Mouse (Mus musculus) gastrocnemius, postnatal 25 days (tissue): ENCODE data around the gene Btg3. TPM values are rescaled to one million over a fixed set of nuclear protein-coding genes. Genes with fewer than 3 reads are reported as not detected.
"Not testable (repeated sequence)": the region's sequence is repeated elsewhere in the genome, so short reads cannot be mapped to it uniquely, and the experiment has no call there.

Experiments used
- DNase-seq: peaks from one replicate; pipeline ENCODE4 v3.0.0; 2022
- long read RNA-seq, 2 experiments: library from polyadenylated mRNA; stranded (forward); transcript quantifications; one replicate each; pipeline ENCODE4 v2.0.0; 2021
- total RNA-seq, 2 experiments: library from RNA; stranded (reverse); gene quantifications; 1 replicate in 1 of 2; 2 replicates in 1 of 2; pipeline ENCODE4 v1.2.3; 2021

The Btg3 gene
- 1 to 10 TPM; 4.7 to 8.1 TPM for total RNA-seq
- long read RNA-seq, experiment 1, transcript Btg3-201 (5 exons, 1,414 nt) = major isoform, 14 of 18 reads
- long read RNA-seq, experiment 1, partial matches to known transcripts = 2 of 18 reads
- long read RNA-seq, experiment 1, other reads (novel, unspliced or antisense) = 2 of 18 reads
- long read RNA-seq, experiment 2, transcript Btg3-201 (5 exons, 1,414 nt) = major isoform, 19 of 24 reads
- long read RNA-seq, experiment 2, partial matches to known transcripts = 5 of 24 reads
- long read RNA-seq, experiment 2, other reads (novel, unspliced or antisense) = 0 of 24 reads

- peak; percentile 91 for DNase-seq
These were observed at the start of gene Btg3 for GRCm38 (mm10) chr16:78376745-78377570. TSS of gene Btg3 (minus strand) at chr16:78377192.

DNA sequence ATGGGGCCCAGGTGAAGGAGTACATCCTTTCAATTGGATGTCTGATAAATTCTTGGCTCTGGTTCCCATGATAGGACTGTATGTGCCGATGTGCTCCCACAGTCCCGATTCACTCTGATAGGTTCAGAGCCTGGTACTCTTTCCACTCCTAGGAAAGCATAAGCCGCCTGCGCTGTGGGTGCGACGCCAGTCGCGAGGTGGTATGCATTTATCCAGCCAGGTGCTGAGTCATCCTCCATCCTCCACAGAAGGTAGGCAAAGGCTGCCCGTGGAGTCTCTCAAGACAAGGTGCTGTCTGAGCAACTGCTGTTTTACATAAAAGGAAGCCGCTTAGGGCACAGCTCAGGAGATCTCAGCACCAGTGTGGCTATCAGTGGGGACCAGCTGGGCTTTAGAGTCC lies 40.7 kb upstream of the Btg3 start:
- DNase-seq = no peak

- no peak for DNase-seq
These were observed 39.5 kb upstream of the Btg3 start for GRCm38 (mm10) chr16:78416500-78416899.

GRCm38 (mm10) chr16:78409991-78410390 lies 33.0 kb upstream of the Btg3 start:
- DNase-seq = no peak

DNA sequence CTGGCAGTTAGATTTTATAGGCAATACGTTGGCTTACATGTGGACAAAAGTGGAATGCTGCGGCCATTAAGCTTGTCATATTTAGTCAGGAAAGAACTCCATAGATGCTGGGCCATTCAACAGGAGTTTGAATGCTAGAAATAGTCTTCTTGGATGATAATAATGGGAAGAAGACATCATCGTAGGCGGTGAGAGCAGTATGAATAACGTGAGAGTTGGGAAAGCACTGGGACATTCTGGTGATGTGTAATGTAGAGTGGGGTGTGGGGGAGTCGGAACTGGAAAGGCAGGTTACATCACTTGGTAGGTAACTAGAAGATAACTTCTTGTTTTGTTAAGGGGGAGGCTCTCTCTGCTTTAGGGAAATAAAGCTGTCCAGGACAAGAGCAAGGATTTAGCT lies 30.9 kb upstream of the Btg3 start:
- DNase-seq = no peak

- DNase-seq = no peak
These were observed 29.7 kb upstream of the Btg3 start for GRCm38 (mm10) chr16:78406657-78407056.

- DNase-seq = no peak
These were observed 25.3 kb upstream of the Btg3 start for GRCm38 (mm10) chr16:78402316-78402715.

GRCm38 (mm10) chr16:78399423-78399822 lies 22.4 kb upstream of the Btg3 start:
- DNase-seq = no peak

GRCm38 (mm10) chr16:78398734-78399133 lies 21.7 kb upstream of the Btg3 start:
- no peak for DNase-seq

DNA sequence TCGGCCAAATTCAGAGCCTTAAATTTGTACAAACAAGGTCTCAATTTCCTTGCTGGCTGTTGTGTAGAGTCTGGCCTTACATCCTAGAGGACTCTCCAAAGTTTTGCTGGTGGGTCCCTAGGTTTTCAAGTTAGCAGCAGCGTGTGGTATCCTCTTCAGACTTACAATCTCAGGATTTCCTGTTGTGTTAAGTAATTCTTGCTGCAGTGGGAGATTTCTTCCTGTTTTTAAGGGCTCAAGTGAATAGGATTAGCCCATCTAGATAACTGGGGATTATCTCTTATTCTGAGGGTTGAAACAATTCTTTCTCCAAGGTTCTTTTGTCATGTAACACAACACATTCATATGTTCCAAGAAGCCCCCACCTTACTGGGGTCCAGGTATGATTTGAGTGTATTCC lies 14.4 kb upstream of the Btg3 start:
- DNase-seq = no peak

DNA sequence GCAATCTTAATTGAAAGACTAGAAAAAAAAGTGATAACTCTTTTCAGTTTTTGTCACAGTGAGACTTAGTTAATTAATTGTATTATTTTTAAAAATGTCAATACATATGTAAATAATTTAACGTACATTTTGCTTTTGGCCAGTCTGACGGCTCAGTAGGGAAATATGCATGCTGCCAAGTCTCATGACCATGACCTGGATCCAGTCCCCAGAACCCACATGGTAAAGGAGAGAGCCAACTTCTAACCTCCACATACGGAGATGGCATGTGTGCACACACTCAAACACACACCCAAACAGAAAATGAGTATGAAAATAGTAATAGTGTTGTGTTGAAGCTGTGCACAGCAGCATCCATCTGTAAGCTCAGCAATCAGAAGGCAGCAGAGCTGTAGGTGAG lies 13.0 kb upstream of the Btg3 start:
- no peak for DNase-seq

- DNase-seq = no peak
These were observed 12.1 kb upstream of the Btg3 start for GRCm38 (mm10) chr16:78389122-78389521.

DNA sequence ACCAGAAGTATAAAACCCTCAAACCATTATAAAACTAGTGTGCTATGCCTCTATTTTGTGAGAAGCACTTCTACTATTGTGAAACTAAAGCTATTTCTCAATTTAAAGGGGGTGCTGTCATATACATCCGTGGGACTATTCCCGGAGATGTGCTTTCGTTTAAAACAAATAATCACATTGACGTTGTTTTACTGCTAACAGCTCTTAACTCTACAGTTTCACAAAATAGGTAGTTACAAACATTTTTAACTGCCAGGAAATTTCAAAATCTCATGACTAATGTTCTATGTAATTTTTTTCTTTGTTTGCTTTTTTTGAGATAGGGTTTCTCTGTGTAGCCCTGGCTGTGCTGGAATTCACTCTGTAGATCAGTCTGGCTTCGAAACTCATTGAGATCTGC lies 1.5 kb upstream of the Btg3 start:
- no peak for DNase-seq

- DNase-seq = peak; percentile 40
These were observed 936 bp downstream of the Btg3 start for GRCm38 (mm10) chr16:78375821-78376691.

DNA sequence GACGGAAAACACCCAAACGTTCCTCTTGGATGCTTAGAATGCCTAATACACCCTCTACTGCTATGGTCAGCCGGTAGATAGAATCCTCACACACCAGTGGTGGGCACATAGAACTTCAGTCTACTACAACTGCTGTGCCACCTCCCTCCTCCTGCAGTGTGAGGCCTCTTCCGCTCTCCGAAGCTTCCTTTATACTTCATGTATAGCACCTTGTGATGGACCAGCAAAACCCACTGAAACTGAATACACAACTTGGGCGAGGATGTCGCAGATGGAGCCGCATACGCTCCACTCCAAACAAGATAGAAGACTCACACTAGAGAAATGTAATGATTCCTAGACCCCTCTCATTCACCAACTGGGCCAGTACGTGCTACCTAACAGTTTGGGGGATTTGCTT lies 1.8 kb downstream of the Btg3 start:
- DNase-seq = no peak

GRCm38 (mm10) chr16:78373743-78374142 lies 3.2 kb downstream of the Btg3 start:
- no peak for DNase-seq

DNA sequence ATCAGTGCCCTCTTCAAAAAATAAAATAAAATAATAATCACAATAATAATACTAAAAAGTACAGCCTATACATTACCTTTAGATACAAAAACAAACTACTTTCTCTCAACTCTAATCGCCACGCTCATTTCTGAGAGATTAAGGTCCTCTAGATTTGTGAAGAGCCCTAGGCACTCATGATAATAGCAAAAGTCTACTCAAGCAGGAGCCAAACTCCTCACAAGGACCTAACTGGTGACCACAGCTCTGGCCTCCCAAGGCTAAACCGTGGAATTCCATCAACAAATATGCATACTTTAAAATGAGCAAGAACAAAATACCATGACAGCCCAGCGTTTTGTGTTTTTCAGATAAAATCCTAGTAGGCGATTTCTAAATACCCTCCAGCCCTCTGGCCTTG lies 4.2 kb downstream of the Btg3 start:
- no peak for DNase-seq

- no peak for DNase-seq
These were observed 5.4 kb downstream of the Btg3 start for GRCm38 (mm10) chr16:78371491-78372046.

DNA sequence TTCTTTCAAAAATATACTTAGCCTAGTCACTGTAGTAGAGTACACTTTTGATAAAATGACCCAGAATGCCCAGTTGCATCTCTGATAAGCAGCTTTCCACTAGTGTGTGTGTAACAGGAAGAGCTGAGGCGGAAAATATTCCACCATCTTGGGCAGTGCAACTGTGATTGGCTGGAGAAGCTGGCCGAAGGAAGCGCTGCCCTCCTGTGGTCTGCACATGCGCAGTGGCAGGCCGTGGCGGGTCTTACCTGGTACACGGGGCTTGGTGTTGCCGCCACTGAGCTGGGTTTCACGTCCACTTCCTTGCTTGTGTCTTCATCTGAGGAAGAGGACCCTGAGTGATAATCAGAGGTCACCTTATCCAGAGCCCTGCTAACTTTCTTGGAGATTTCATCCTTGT lies 12.4 kb downstream of the Btg3 start:
- not testable (repeated sequence) for DNase-seq

GRCm38 (mm10) chr16:78361466-78361865 lies 15.5 kb downstream of the Btg3 start:
- DNase-seq = no peak

DNA sequence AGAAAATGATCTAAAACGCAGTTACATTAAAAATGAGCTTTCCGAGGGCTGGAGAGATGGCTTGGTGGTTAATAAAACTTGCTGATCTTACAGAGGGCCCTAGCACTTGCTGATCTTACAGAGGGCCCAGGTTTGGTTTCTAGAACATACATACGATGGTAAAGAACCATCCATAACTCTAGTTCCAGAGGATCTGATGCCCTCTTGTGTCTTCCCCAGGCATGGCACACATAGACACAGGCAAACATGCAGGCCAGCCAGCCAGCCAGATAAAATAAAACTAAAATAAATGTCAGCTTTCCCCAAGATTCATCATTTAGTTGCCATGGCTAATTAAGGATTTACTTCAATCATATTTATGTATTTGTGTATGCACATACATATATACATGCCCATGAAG lies 19.2 kb downstream of the Btg3 start:
- no peak for DNase-seq

GRCm38 (mm10) chr16:78347328-78347926 lies 29.6 kb downstream of the Btg3 start:
- no peak for DNase-seq
